Mouse (Mus musculus): ENCODE results near the gene Zfp85.

GRCm38 (mm10) chr13:67791921-67792455, 37.0 kb upstream of the Zfp85 start:
- TF ChIP-seq GATA1 (IDR thresholded peaks at IDR 0.05; ENCODE audit: borderline replicate concordance, low read length) (no peak), FLI1 (IDR thresholded peaks at IDR 0.05; ENCODE audit: low read length) (no peak)

All from megakaryocyte, embryonic 14.5 days (primary cell).